Mouse (Mus musculus): ENCODE results near the gene Ublcp1.

DNA sequence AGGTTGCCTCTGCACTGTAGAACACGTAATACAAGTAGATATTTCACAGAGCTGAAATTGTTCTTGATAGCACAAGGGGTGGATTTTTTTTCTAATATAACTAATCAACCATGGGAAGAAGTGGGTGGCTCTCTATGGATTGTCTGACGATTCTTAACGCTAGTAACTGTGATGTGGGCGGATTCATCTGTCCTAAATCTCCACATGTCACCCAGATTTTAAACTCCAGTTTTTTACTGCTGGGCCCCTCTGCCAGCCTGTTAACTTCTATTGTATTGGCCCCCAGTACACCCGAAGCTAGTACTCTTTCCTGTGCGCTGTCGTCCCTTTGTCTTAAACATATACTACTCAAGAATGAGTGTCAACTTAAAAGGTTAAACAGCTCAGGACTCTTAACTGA, 40.1 kb upstream of the Ublcp1 start:
- no peak for TF ChIP-seq GATA1 (IDR thresholded peaks at IDR 0.05; ENCODE audit: low read length)
- TF ChIP-seq TAL1 (IDR thresholded peaks at IDR 0.05; ENCODE audit: low read length), result no peak

All from erythroblast, embryonic 14.5 days (primary cell).